Mouse (Mus musculus) cerebellum, adult 9-10 months (tissue): ENCODE results near the gene Olfr138.

Source experiments
- DNase-seq: peaks from one replicate; pipeline ENCODE4 v3.0.0; 2022

Gene Olfr138

GRCm38 (mm10) chr17:38260735-38261134 lies at the start of gene Olfr138:
TSS of gene Olfr138 (plus strand) at chr17:38261035.
- no peak for DNase-seq

- DNase-seq: no peak
Observed at GRCm38 (mm10) chr17:38307470-38307869, 46.6 kb downstream of the Olfr138 start, which contains the start of gene Olfr137. TSS of gene Olfr137 (minus strand) at chr17:38307570.
